Mouse (Mus musculus): ENCODE data around the gene Brpf1. TPM values are rescaled to one million over a fixed set of nuclear protein-coding genes. Genes with fewer than 3 reads are reported as not detected.

Brpf1 gene
- polyA plus RNA-seq, 1 experiment from 2014 or later, result 19.9 TPM

DNA sequence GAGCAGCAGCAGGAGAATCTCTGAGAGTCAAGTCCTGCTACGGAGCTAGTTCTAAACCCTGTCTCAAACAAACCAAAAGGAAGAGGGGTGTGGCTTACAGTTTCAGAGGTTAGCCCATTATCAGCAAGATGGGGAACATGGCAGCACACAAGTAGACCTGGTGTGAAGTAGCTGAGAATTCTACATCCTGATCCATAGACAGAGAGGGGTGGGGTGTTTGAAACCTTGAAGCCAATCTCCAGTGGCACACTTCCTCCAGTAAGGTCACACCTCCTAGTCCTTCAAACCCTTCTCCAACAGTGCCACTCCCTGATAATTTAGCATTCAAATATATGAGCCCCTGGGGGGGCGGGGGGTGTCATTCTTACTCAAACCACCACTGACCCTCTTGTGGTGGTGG lies 10.9 kb upstream of the Brpf1 start:
- H3K27ac ChIP-seq (ENCODE audit: low read length), result no peak overlapping the region
- H3K4me1 ChIP-seq (replicated peaks; ENCODE audit: control insufficient read depth, insufficient read depth, low read length), result no peaks in the 10 kb centered on the region
- no peaks in the 10 kb centered on the region for H3K9me3 ChIP-seq (ENCODE audit: control insufficient read depth, low read length)
- H3K9ac ChIP-seq (replicated peaks; ENCODE audit: low read depth, low read length), result no peak overlapping the region
- 88% methylated on average over 2 of the region's 2 CpGs for WGBS
- ATAC-seq, result no peak
- H3K4me3 ChIP-seq (replicated peaks; ENCODE audit: low read length), result no peak overlapping the region
- no peaks in the 10 kb centered on the region for H3K36me3 ChIP-seq (ENCODE audit: control insufficient read depth, insufficient read depth)
- H3K27me3 ChIP-seq (replicated peaks; ENCODE audit: control insufficient read depth, insufficient read depth, low read length), result no peaks in the 10 kb centered on the region
- no peak overlapping the region for H3K4me2 ChIP-seq (ENCODE audit: low read length)

DNA sequence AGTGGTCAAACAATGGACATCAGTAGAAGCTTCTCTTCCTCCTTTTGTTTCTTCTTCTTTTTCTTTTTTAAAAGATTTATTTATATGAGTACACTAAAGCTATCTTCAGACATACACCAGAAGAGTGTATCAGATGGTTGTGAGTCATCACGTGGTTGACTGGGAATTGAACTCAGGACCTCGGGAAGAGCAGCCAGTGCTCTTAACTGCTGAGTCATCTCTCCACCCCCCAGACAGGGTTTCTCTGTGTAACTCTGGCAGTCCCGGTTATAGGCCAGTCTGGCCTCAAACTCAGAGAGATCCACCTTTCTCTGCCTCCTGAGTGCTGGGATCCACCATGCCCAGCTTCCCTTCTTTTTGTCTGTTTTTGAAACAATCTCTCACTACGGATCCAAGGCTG lies 10.3 kb upstream of the Brpf1 start:
- no peaks in the 10 kb centered on the region for H3K4me1 ChIP-seq (replicated peaks; ENCODE audit: control insufficient read depth, insufficient read depth, low read length)
- no peak overlapping the region for H3K27ac ChIP-seq (ENCODE audit: low read length)
- no peak overlapping the region for H3K9ac ChIP-seq (replicated peaks; ENCODE audit: low read depth, low read length)
- H3K27me3 ChIP-seq (replicated peaks; ENCODE audit: control insufficient read depth, insufficient read depth, low read length), result no peaks in the 10 kb centered on the region
- ATAC-seq, result no peak
- 70% methylated on average over 4 of the region's 4 CpGs for WGBS
- H3K36me3 ChIP-seq (ENCODE audit: control insufficient read depth, insufficient read depth), result no peaks in the 10 kb centered on the region
- H3K4me2 ChIP-seq (ENCODE audit: low read length), result no peak overlapping the region
- H3K4me3 ChIP-seq (replicated peaks; ENCODE audit: low read length), result no peak overlapping the region
- no peaks in the 10 kb centered on the region for H3K9me3 ChIP-seq (ENCODE audit: control insufficient read depth, low read length)

DNA sequence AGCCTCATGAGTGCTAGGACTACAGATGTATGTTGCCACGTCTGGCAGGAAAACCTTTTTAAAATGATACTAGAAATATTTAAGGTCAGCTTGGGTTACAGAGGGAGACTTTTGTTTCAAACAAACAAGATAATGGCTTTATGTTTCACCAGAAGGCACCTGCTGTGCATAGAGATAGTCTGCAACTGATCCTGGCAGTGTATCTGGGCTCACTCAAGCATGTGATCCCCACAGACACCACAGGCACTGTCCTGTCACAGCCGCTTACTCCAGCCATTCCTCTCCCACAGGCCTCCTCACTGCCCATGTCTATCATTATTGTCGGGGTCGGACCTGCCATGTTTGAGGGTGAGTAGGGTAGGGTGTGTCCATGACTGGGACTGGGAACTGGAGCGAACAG lies 5.6 kb upstream of the Brpf1 start:
- ATAC-seq, result no peak
- Histone ChIP-seq H3K4me2 (ENCODE audit: low read length) (no peak overlapping the region), H3K27me3 (replicated peaks; ENCODE audit: control insufficient read depth, insufficient read depth, low read length) (no peaks in the 10 kb centered on the region), H3K9ac (replicated peaks; ENCODE audit: low read depth, low read length) (no peak overlapping the region), H3K27ac (ENCODE audit: low read length) (no peak overlapping the region), H3K36me3 (ENCODE audit: control insufficient read depth, insufficient read depth) (no peaks in the 10 kb centered on the region), H3K4me3 (replicated peaks; ENCODE audit: low read length) (no peak overlapping the region), H3K9me3 (ENCODE audit: control insufficient read depth, low read length) (no peaks in the 10 kb centered on the region), H3K4me1 (replicated peaks; ENCODE audit: control insufficient read depth, insufficient read depth, low read length) (peaks cover 5% of the 10 kb centered on the region; the same call in 1 of the 2 replicates)
- WGBS, result 82% methylated on average over 5 of the region's 5 CpGs

DNA sequence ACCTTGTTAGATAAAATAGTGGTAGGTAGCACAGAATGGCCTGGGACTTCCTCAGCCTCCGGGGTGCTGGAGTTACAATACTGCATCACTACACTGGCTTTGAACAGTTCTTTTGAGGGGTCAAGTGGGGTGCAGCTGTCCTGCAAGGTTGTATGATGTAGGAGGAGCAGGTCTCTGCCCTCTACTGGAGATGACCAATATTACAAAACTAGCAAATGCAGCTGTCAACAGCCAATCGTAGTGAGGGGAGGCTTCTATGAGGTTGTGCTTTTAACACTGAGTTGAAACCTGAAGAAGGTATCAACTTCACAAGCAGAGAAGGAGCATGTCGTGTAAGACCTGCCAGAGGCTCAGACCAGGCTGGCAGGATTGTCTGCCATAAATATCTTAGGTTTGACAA lies 4.7 kb upstream of the Brpf1 start:
- Histone ChIP-seq H3K4me1 (replicated peaks; ENCODE audit: control insufficient read depth, insufficient read depth, low read length) (peaks cover 5% of the 10 kb centered on the region; the same call in 1 of the 2 replicates), H3K9me3 (ENCODE audit: control insufficient read depth, low read length) (no peaks in the 10 kb centered on the region), H3K4me2 (ENCODE audit: low read length) (no peak overlapping the region), H3K4me3 (replicated peaks; ENCODE audit: low read length) (no peak overlapping the region), H3K9ac (replicated peaks; ENCODE audit: low read depth, low read length) (no peak overlapping the region), H3K27me3 (replicated peaks; ENCODE audit: control insufficient read depth, insufficient read depth, low read length) (no peaks in the 10 kb centered on the region), H3K27ac (ENCODE audit: low read length) (no peak overlapping the region), H3K36me3 (ENCODE audit: control insufficient read depth, insufficient read depth) (no peaks in the 10 kb centered on the region)
- WGBS, result 23% methylated on average over 3 of the region's 3 CpGs
- ATAC-seq, result no peak

DNA sequence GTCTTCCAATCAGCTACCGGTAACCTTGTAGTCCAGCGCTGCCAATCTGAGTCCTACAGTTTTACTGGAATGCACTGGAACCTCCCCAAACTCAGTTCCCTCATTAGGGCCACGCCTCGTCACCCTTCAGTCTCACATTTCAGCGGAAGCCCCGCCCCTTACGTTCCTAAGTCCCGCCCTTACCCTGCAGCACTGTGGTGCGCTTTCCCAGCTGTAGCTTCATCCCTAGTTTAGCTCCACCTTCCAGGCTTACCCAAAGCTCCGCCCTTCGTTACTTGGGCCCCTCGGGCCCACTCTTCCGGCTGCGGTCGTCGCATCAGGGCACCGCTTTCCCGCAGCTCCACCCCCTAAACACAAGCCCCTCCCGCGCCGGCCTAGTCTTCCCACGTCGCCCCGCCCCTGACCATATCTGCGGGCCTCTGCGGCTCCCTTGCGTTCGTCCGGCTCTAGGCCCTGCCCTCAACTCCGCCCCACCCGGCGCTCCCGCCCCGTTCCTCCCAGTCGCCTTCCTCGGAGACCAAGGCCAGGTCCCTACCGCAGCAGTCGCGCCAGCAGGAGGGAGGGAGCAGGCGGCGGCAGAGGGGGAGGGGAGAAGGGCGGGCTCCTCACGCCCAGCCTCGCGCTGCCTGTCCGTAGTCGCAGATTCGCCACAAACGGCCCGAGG lies 483 bp upstream of the Brpf1 start:
- H3K4me2 ChIP-seq (ENCODE audit: low read length), result peak overlapping the region; percentile 87
- peak overlapping the region; percentile 84 for H3K9ac ChIP-seq (replicated peaks; ENCODE audit: low read depth, low read length)
- under 1% methylated on average over 47 of the region's 50 CpGs for WGBS
- H3K4me1 ChIP-seq (replicated peaks; ENCODE audit: control insufficient read depth, insufficient read depth, low read length), result peaks cover 21% of the 10 kb centered on the region
- H3K4me3 ChIP-seq (replicated peaks; ENCODE audit: low read length), result peak overlapping the region; percentile 88
- H3K36me3 ChIP-seq (ENCODE audit: control insufficient read depth, insufficient read depth), result no peaks in the 10 kb centered on the region
- no peaks in the 10 kb centered on the region for H3K27me3 ChIP-seq (replicated peaks; ENCODE audit: control insufficient read depth, insufficient read depth, low read length)
- H3K27ac ChIP-seq (ENCODE audit: low read length), result peak overlapping the region; percentile 97
- ATAC-seq, result peak; percentile 97
- H3K9me3 ChIP-seq (ENCODE audit: control insufficient read depth, low read length), result no peaks in the 10 kb centered on the region

DNA sequence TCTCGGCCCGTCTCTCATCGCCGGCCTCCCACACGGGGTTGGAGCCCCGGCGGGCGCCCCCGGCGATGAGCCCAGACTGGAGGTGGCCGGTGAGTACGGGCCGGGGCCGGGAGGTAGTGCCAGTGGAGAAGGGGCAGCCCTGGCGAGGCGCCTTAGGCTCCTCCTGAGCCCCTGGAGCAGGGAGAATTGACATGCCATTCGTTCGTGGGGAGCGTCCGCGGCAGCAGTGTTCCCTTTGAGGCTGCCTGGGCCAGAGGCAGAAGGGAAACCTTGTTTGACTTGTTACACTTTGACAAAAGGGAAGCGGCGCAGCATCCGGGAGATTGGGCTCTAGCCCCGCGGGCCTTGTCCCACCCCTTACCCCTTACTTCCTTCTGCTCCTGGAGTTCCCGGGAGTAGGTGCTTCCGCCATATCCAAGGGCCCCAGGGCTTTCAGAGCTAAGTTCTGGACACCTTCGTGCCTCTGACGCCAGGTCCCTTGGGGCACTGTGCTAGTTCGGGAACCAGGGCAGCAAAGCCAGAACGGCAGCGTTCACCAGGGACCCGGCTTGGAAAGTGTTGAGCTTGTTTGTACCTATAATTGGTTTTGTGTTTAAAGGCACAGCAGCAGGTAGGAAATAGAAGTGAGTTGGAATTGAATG lies 664 bp downstream of the Brpf1 start:
- peak overlapping the region; percentile 88 for H3K4me3 ChIP-seq (replicated peaks; ENCODE audit: low read length)
- no peaks in the 10 kb centered on the region for H3K9me3 ChIP-seq (ENCODE audit: control insufficient read depth, low read length)
- H3K4me1 ChIP-seq (replicated peaks; ENCODE audit: control insufficient read depth, insufficient read depth, low read length), result peaks cover 21% of the 10 kb centered on the region
- under 1% methylated on average over 33 of the region's 34 CpGs for WGBS
- peak overlapping the region; percentile 97 for H3K27ac ChIP-seq (ENCODE audit: low read length)
- ATAC-seq, result no peak
- peak overlapping the region; percentile 87 for H3K4me2 ChIP-seq (ENCODE audit: low read length)
- H3K27me3 ChIP-seq (replicated peaks; ENCODE audit: control insufficient read depth, insufficient read depth, low read length), result no peaks in the 10 kb centered on the region
- peaks cover 3% of the 10 kb centered on the region; the same call in 1 of the 2 replicates for H3K36me3 ChIP-seq (ENCODE audit: control insufficient read depth, insufficient read depth)
- H3K9ac ChIP-seq (replicated peaks; ENCODE audit: low read depth, low read length), result peak overlapping the region; percentile 84

DNA sequence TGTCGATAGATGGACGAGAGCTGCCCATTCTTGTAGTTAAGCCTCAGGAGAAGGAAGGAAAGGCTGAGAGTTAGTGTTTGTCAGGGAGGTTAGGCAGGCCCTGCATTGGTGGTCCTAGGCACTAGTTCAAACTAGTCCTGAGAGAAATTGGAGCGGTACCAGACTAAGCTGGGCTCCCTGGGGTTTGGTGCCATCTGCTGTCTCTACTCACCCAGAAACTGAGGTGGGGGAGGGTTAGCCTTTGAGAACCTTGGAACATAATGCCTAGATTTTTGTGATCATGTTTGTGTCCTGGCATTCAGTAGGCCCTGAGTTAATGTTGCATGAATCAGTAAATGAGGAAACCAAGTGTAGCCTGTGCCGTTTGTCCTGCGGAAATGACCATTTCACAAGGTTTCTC lies 1.2 kb downstream of the Brpf1 start:
- ATAC-seq, result no peak
- Histone ChIP-seq H3K27me3 (replicated peaks; ENCODE audit: control insufficient read depth, insufficient read depth, low read length) (no peaks in the 10 kb centered on the region), H3K4me3 (replicated peaks; ENCODE audit: low read length) (peak overlapping the region; percentile 88), H3K4me1 (replicated peaks; ENCODE audit: control insufficient read depth, insufficient read depth, low read length) (peaks cover 21% of the 10 kb centered on the region), H3K9me3 (ENCODE audit: control insufficient read depth, low read length) (no peaks in the 10 kb centered on the region), H3K36me3 (ENCODE audit: control insufficient read depth, insufficient read depth) (peaks cover 5% of the 10 kb centered on the region; the same call in 1 of the 2 replicates), H3K27ac (ENCODE audit: low read length) (no peak overlapping the region), H3K4me2 (ENCODE audit: low read length) (peak overlapping the region; percentile 87), H3K9ac (replicated peaks; ENCODE audit: low read depth, low read length) (peak overlapping the region; percentile 10; the same call in 1 of the 2 replicates)
- 30% methylated on average over 5 of the region's 5 CpGs for WGBS

DNA sequence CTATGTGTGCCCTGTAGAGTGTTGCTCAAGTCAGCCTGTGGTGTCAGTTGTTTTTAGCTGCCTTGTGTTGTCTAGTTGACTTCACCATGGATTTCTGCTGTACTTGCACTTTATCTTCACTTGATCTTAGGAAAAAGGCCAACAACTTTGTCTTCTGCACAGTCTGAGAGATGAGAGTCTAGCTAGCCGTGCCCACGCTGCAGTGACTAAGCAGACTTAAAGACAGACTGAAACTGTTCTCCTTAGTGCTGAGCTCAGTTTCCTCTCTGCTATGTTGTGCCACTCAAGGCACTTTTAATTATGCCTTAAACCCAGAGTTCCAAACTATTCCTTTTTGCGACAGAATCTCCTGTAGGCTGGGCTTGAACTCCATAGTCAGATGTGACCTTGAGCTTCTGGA lies 9.0 kb downstream of the Brpf1 start:
- Histone ChIP-seq H3K27ac (ENCODE audit: low read length) (no peak overlapping the region), H3K27me3 (replicated peaks; ENCODE audit: control insufficient read depth, insufficient read depth, low read length) (no peaks in the 10 kb centered on the region), H3K4me1 (replicated peaks; ENCODE audit: control insufficient read depth, insufficient read depth, low read length) (no peaks in the 10 kb centered on the region), H3K36me3 (ENCODE audit: control insufficient read depth, insufficient read depth) (peaks cover 62% of the 10 kb centered on the region), H3K4me3 (replicated peaks; ENCODE audit: low read length) (no peak overlapping the region), H3K9me3 (ENCODE audit: control insufficient read depth, low read length) (no peaks in the 10 kb centered on the region), H3K9ac (replicated peaks; ENCODE audit: low read depth, low read length) (no peak overlapping the region), H3K4me2 (ENCODE audit: low read length) (no peak overlapping the region)
- ATAC-seq, result no peak
- WGBS, result 96% methylated on average over 3 of the region's 3 CpGs

DNA sequence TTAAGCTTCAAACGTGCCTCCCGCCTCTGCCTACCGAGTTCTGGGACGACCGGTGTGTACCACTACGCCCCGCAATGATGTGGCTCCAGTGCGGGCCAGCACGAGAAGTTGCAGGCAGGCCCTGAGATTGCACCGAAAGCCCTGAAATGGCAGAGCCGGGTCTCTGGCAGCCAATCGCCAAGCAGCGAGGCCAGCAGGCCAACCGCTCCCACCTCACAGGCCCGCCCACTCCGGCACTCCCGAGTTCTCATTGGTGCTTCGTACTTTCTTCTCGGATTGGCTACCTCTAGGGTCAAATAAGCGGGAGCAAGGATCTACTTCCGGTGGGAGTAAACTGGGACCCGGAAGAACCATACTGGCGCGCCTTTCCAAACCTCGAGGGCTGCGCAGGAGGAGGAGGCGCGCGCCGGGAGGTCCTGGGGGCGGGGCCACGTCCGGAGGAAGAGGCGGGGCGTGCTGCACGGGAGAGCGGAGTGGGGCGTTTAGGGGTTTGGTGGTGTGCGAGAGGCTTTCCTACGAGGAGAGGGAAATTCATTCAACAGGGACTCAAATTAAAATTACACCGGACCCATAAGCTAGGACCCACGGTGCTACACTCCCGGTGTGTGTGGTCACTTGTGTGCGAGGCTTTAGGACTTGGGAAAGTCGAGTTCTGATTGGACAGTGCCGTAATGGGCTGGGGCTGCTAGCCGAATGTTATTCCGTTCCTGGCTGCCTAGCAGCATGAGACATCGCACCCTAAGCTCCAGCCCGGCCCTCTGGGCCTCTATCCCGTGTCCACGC lies 19.8 kb downstream of the Brpf1 start, which contains the start of gene Ogg1:
Ogg1 (plus strand) TSS at position 440 of the 783 bp plus-strand sequence.
- H3K4me3 ChIP-seq (replicated peaks; ENCODE audit: low read length), result peak within 1 kb of the TSS; percentile 64
- H3K9me3 ChIP-seq (ENCODE audit: control insufficient read depth, low read length), result no peaks in the 10 kb centered on the region
- H3K27ac ChIP-seq (ENCODE audit: low read length), result peak within 1 kb of the TSS; percentile 93
- peak within 1 kb of the TSS; percentile 98 for H3K4me2 ChIP-seq (ENCODE audit: low read length)
- peak; percentile 98 for ATAC-seq
- H3K27me3 ChIP-seq (replicated peaks; ENCODE audit: control insufficient read depth, insufficient read depth, low read length), result no peaks in the 10 kb centered on the region
- WGBS, result under 1% methylated on average over 52 of the region's 52 CpGs
- H3K4me1 ChIP-seq (replicated peaks; ENCODE audit: control insufficient read depth, insufficient read depth, low read length), result peaks cover 11% of the 10 kb centered on the region
- H3K36me3 ChIP-seq (ENCODE audit: control insufficient read depth, insufficient read depth), result peaks cover 25% of the 10 kb centered on the region
- peak within 1 kb of the TSS; percentile 76 for H3K9ac ChIP-seq (replicated peaks; ENCODE audit: low read depth, low read length)
